Mouse (Mus musculus) heart, embryonic 12.5 days (tissue): ENCODE data around the gene Esp1. TPM values are rescaled to one million over a fixed set of nuclear protein-coding genes. Genes with fewer than 3 reads are reported as not detected.
"Not testable (repeated sequence)": the region's sequence is repeated elsewhere in the genome, so short reads cannot be mapped to it uniquely, and the experiment has no call there.

ENCODE experiments used
- ATAC-seq: fragments of 200-750 bp; cut with Nextera tagmentation; 2 replicates; pipeline ENCODE4 v1.8.0; 2017; ENCODE audit warnings: moderate TSS enrichment, moderate library complexity; ENCODE audit not compliant: insufficient number of reproducible peaks, low FRiP score
- H3K27ac ChIP-seq: fragments of 300-500 bp; sonication (generic); 2 replicates; pipeline ENCODE4 v1.5.1; 2016; ENCODE audit warnings: mild to moderate bottlenecking, moderate library complexity; ENCODE audit not compliant: poor library complexity, severe bottlenecking
- H3K27me3 ChIP-seq: fragments of 300-500 bp; sonication (generic); replicated peaks from 2 replicates; pipeline ENCODE4 v1.6.1; 2016; ENCODE audit warnings: mild to moderate bottlenecking, moderate library complexity
- H3K36me3 ChIP-seq: fragments of 300-500 bp; sonication (generic); 2 replicates; pipeline ENCODE4 v1.6.1; 2016; ENCODE audit warnings: mild to moderate bottlenecking, moderate library complexity
- H3K4me1 ChIP-seq: fragments of 300-500 bp; sonication (generic); replicated peaks from 2 replicates; pipeline ENCODE4 v1.6.1; 2016; ENCODE audit warnings: mild to moderate bottlenecking
- H3K4me2 ChIP-seq: fragments of 300-500 bp; sonication (generic); 2 replicates; pipeline ENCODE4 v1.6.1; 2016; ENCODE audit warnings: mild to moderate bottlenecking, moderate library complexity
- H3K4me3 ChIP-seq: fragments of 300-500 bp; sonication (generic); 2 replicates; pipeline ENCODE4 v1.5.1; 2016; ENCODE audit warnings: mild to moderate bottlenecking
- H3K9ac ChIP-seq: fragments of 300-500 bp; sonication (generic); 2 replicates; pipeline ENCODE4 v1.6.1; 2016; ENCODE audit warnings: mild to moderate bottlenecking, moderate library complexity
- H3K9me3 ChIP-seq: fragments of 300-500 bp; sonication (generic); replicated peaks from 2 replicates; pipeline ENCODE4 v1.6.1; 2016; ENCODE audit warnings: mild to moderate bottlenecking, moderate library complexity
- WGBS: fragments of 180-500 bp; shearing (Covaris S2); methylation state at CpG from one replicate; pipeline ENCODE4 v1.1.7; 2016; 5-methylcytosine and 5-hydroxymethylcytosine counted together
- polyA plus RNA-seq: library from polyadenylated mRNA; unstranded; fragments of >200 nt; fragmentation: Nextera tagmentation; extraction: Ambion mirVana; gene quantifications from 2 replicates; pipeline ENCODE4 v1.2.1, GENCODE M21; 2016

Esp1 gene
- not detected in 2 replicates for polyA plus RNA-seq

DNA sequence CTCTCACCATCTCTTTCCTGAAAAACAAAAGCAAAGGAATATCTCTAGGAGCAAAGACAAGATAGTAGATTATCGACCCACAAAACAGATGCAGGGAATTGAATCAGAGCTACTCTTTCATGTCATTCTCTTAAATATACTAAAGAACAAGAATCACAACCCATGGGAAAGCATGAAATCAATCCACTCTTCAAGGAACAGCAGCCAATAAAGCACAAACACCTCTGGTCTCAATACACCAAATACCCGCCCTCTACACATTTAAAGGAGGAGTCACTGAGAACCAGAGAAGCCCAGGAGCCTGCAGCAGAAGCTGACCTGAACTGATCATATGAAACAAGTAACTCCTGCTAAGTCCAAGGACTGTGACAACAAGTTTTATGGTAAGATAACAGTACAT, at the start of gene Esp1:
Esp1 (plus strand) TSS at position 301 of the 400 bp plus-strand sequence.
- Histone ChIP-seq H3K9ac (no peak within 1 kb of the TSS), H3K27me3 (no peaks in the 10 kb centered on the region), H3K4me3 (no peak within 1 kb of the TSS), H3K27ac (no peak within 1 kb of the TSS), H3K36me3 (no peaks in the 10 kb centered on the region), H3K4me2 (no peak within 1 kb of the TSS), H3K9me3 (no peaks in the 10 kb centered on the region), H3K4me1 (no peaks in the 10 kb centered on the region)
- WGBS, result 75% methylated on average over 2 of the region's 2 CpGs
- no peak for ATAC-seq

DNA sequence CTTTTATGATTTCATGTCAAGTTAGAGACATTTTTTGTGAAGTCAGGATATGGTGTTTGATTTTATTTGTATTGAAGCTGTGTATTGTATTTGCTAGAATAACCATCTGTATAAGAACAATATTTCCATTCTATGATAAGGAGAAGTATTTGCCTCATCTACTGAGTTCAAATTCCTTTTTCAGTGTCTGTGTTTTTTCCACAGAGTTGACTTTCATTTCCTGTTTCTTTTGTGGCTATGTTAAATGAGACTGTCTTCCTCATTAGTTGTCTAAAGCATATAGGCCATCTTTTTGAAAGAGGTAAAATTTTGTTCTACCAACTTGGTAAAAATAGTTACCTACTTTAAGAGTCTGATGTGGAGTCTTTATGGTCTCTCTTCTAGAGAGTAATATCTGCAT, 10.6 kb upstream of the Esp1 start:
- Histone ChIP-seq H3K9ac (no peak overlapping the region), H3K27ac (no peak overlapping the region), H3K9me3 (no peaks in the 10 kb centered on the region), H3K4me3 (no peak overlapping the region), H3K4me1 (no peaks in the 10 kb centered on the region), H3K36me3 (no peaks in the 10 kb centered on the region), H3K4me2 (no peak overlapping the region), H3K27me3 (no peaks in the 10 kb centered on the region)
- no peak for ATAC-seq

DNA sequence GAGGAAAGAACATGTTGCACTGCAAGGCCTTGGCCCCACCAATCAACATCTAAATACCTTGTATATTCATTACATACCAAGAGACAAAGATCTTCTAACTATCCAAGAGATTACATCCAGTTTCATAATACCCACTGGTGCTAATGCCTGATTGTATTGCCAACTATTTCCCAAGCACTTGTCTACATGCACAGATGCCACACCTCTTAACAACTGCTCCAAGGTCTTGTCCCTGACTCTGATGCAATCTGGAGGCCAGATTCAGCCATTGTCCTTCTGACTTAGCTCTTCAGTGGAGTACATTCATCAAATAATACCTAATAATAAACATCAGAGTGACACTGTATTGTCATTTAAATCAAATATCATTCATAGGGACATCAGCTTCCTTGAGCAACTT, 9.9 kb upstream of the Esp1 start:
- not testable (repeated sequence) for H3K9me3 ChIP-seq, H3K4me1 ChIP-seq, H3K9ac ChIP-seq, H3K27ac ChIP-seq, H3K4me3 ChIP-seq, H3K27me3 ChIP-seq, H3K36me3 ChIP-seq, ATAC-seq, H3K4me2 ChIP-seq

DNA sequence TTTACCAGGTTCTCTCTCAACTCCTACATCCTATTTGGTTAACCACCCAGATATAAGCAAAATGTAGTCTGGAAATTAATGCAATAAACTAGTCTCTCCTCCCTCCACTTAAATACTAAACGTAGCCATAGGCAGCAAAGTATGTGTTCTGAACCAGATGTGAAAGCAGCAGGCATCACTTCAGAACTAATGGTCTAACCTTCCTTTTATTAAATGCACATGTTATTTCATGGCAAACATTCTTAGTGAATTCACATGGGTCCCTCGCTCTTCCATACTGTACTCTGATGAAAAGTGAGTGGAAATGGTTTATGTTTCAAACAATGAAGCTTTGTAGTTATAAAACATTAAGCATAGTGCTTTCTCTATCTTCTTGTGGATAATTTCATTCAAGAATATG, 4.4 kb downstream of the Esp1 start:
- H3K9me3 ChIP-seq, result no peaks in the 10 kb centered on the region
- H3K4me1 ChIP-seq, result no peaks in the 10 kb centered on the region
- no peak overlapping the region for H3K4me2 ChIP-seq
- H3K4me3 ChIP-seq, result no peak overlapping the region
- H3K27ac ChIP-seq, result no peak overlapping the region
- no peak overlapping the region for H3K9ac ChIP-seq
- H3K36me3 ChIP-seq, result no peaks in the 10 kb centered on the region
- 65% methylated on average over 2 of the region's 2 CpGs for WGBS
- ATAC-seq, result no peak
- H3K27me3 ChIP-seq, result no peaks in the 10 kb centered on the region

DNA sequence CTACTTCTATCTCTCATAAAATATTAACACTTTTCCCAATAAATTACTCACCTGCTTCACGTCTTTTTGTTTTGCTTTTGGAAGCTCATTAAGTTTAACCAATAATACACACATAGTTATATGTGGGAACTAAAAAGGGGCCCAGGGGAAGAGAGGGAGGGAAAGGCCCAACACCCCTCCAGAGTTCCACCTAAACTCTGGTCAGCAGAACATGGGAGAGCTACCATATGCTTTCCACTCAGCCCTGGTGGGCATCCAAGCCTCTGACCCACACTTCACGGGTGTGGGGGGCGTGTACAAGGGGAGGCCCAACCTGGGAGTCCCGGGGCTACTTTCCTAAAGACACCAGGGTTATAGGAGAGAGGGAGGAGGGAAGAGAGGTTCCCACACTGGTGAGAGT, 4.8 kb downstream of the Esp1 start:
- no peak overlapping the region for H3K27ac ChIP-seq
- H3K4me2 ChIP-seq, result no peak overlapping the region
- WGBS, result 47% methylated on average over 4 of the region's 4 CpGs
- no peaks in the 10 kb centered on the region for H3K27me3 ChIP-seq
- no peak overlapping the region for H3K9ac ChIP-seq
- ATAC-seq, result no peak
- H3K9me3 ChIP-seq, result no peaks in the 10 kb centered on the region
- H3K4me1 ChIP-seq, result no peaks in the 10 kb centered on the region
- H3K36me3 ChIP-seq, result no peaks in the 10 kb centered on the region
- H3K4me3 ChIP-seq, result no peak overlapping the region

DNA sequence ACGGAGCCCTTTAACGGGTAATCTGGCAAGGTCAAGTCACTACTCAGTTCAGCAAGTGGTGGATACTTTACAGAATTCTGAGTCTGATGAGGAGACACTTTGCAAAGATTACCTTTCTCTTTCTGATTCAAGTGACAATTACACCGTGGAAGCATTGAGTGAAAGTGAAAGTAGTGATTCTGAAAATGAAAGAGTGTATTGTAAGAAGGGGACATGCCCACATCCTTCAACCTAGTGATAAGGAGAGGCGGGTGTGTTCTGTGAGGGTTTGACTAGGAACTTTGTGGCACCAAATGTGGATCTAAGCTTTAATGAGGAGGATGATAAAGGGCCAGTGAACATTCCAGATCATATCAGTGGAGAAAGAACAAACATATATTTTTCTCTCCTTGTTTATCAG, 36.7 kb downstream of the Esp1 start:
- ATAC-seq, result no peak
- Histone ChIP-seq H3K9ac (no peak overlapping the region), H3K4me1 (no peaks in the 10 kb centered on the region), H3K27me3 (no peaks in the 10 kb centered on the region), H3K4me3 (no peak overlapping the region), H3K9me3 (no peaks in the 10 kb centered on the region), H3K4me2 (no peak overlapping the region), H3K36me3 (no peaks in the 10 kb centered on the region), H3K27ac (no peak overlapping the region)
- 61% methylated on average over 4 of the region's 4 CpGs for WGBS

DNA sequence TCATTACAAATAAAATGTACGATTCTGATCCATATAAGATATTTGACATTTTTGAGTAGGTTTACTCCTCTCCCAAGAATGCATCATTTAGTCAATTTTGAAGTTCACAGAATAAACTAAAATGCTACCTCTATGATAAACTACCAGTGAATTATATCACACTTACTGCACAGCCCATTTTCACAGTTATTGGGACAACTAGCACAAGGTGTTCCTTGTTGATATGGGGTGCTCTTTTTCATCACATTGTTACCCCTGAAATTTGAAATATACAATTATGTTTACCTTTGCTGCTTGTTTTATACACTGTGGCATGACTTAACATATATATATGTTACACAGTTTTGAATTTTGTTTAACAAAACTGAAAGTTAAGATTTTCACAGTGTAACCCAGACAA, 40.2 kb downstream of the Esp1 start:
- Histone ChIP-seq H3K27ac (no peak overlapping the region), H3K9me3 (no peaks in the 10 kb centered on the region), H3K4me1 (no peaks in the 10 kb centered on the region), H3K4me3 (no peak overlapping the region), H3K4me2 (no peak overlapping the region), H3K27me3 (no peaks in the 10 kb centered on the region), H3K36me3 (no peaks in the 10 kb centered on the region), H3K9ac (no peak overlapping the region)
- 65% methylated on average over 1 of the region's 1 CpGs for WGBS
- no peak for ATAC-seq

Other genes with a start within 250 kb of the Esp1 start
- not detected in 2 replicates for gene Esp8, start 207.1 kb upstream of the Esp1 start, polyA plus RNA-seq
- not detected in 2 replicates for gene Esp6, start 165.6 kb upstream of the Esp1 start, polyA plus RNA-seq
- gene Esp4, start 128.5 kb upstream of the Esp1 start, polyA plus RNA-seq, result not detected in 2 replicates
- not detected in 2 replicates for gene Esp3, start 95.0 kb upstream of the Esp1 start, polyA plus RNA-seq
- gene Crisp2, start 79.9 kb downstream of the Esp1 start, polyA plus RNA-seq, result not detected in 2 replicates
- 9.7 and 14.1 TPM in 2 replicates for gene Rhag, start 84.0 kb downstream of the Esp1 start, polyA plus RNA-seq
- 3.4 and 4.5 TPM in 2 replicates for gene 9130008F23Rik, start 153.4 kb downstream of the Esp1 start, polyA plus RNA-seq
- gene Glyatl3, start 187.2 kb downstream of the Esp1 start, polyA plus RNA-seq, result not detected in 2 replicates
- 40.4 and 43.6 TPM in 2 replicates for gene Mut, start 207.6 kb downstream of the Esp1 start, polyA plus RNA-seq
- gene Cenpq, start 207.9 kb downstream of the Esp1 start, polyA plus RNA-seq, result 17.0 and 20.2 TPM in 2 replicates